8 mouse cellular contexts compared by ENCODE assay signal in genomic region chr1:184846092-184846750, GRCm38 (mm10). TPM values are rescaled to one million over a fixed set of nuclear protein-coding genes. Genes with fewer than 3 reads are reported as not detected.
DNase-seq lines count a peak whose midpoint lies in the region; ATAC-seq and TF ChIP-seq lines count a peak whose summit lies in the region.

TSS of gene Marc2 (minus strand) at chr1:184846451.

- peak within 1 kb of the TSS; percentile 80 for H3K9ac ChIP-seq in forebrain, embryonic 14.5 days (ENCODE audit: low read length)
- H3K9ac ChIP-seq in hindbrain, embryonic 11.5 days (ENCODE audit: low read depth, low read length): peak within 1 kb of the TSS; percentile 66
- peak within 1 kb of the TSS; percentile 73 for H3K9ac ChIP-seq in midbrain, postnatal 0 days (replicated peaks; ENCODE audit: low read length, poor library complexity, severe bottlenecking)

- ATAC-seq in forebrain, embryonic 14.5 days: no peak
- peak; percentile 28; the same call in 1 of the 2 replicates for ATAC-seq in hindbrain, embryonic 11.5 days (ENCODE audit: low FRiP score)
- 0 out of 2 replicates have a peak, but pooled peaks have one; percentile 15 for ATAC-seq in midbrain, postnatal 0 days (ENCODE audit: low FRiP score)

- H3K4me2 ChIP-seq in forebrain, embryonic 14.5 days (ENCODE audit: low read length): peak within 1 kb of the TSS; percentile 86
- peak within 1 kb of the TSS; percentile 83 for H3K4me2 ChIP-seq in hindbrain, embryonic 11.5 days (replicated peaks; ENCODE audit: low read depth, low read length)
- H3K4me2 ChIP-seq in midbrain, postnatal 0 days (ENCODE audit: low read depth, low read length, poor library complexity, severe bottlenecking): peak within 1 kb of the TSS; percentile 92

- H3K4me1 ChIP-seq in forebrain, embryonic 14.5 days (ENCODE audit: control insufficient read depth, insufficient read depth, low read length): peaks cover 10% of the 10 kb centered on the region
- H3K4me1 ChIP-seq in hindbrain, embryonic 11.5 days (replicated peaks; ENCODE audit: control insufficient read depth, insufficient read depth, low read length): no peaks in the 10 kb centered on the region
- H3K4me1 ChIP-seq in midbrain, postnatal 0 days (ENCODE audit: insufficient read depth, low read length): 0 out of 2 replicates have a peak, but pooled peaks cover 12% of the 10 kb centered on the region

- peak in 1 of 2 experiments; percentile 27 for DNase-seq in left cerebral cortex, adult 18-20 months (ENCODE audit: low spot score in 2 of 2)
- no peak for DNase-seq in left cerebral cortex, adult 11 months (ENCODE audit: low spot score)
- DNase-seq in adrenal gland, adult 2 months: no peak
- no peak for DNase-seq in forebrain, embryonic 14.5 days (ENCODE audit: low spot score)
- DNase-seq in hindbrain, embryonic 11.5 days (ENCODE audit: low spot score): no peak
- peak in 1 of 2 experiments; percentile 45 for DNase-seq in left cerebral cortex, postnatal 25 days (ENCODE audit: low spot score in 2 of 2)
- no peak for DNase-seq in midbrain, postnatal 0 days (ENCODE audit: low spot score)
- DNase-seq in embryo, embryonic 10 days (ENCODE audit: low spot score): no peak

- TF ChIP-seq CTCF in midbrain, postnatal 0 days (IDR thresholded peaks at IDR 0.05): no peak

- intact Hi-C loops in left cerebral cortex, postnatal 25 days (cut with DNase I): no loop called here

- H3K4me3 ChIP-seq in forebrain, embryonic 14.5 days (ENCODE audit: low read depth, low read length): peak within 1 kb of the TSS; percentile 78
- peak within 1 kb of the TSS; percentile 70 for H3K4me3 ChIP-seq in hindbrain, embryonic 11.5 days (ENCODE audit: low read depth, low read length)
- H3K4me3 ChIP-seq in midbrain, postnatal 0 days (ENCODE audit: low read depth, low read length): peak within 1 kb of the TSS; percentile 80

- 5% methylated on average over 18 of the region's 18 CpGs for WGBS in forebrain, embryonic 14.5 days
- 4% methylated on average over 18 of the region's 18 CpGs for WGBS in hindbrain, embryonic 11.5 days
- WGBS in midbrain, postnatal 0 days: 3% methylated on average over 18 of the region's 18 CpGs

- peak within 1 kb of the TSS; percentile 27; the same call in 1 of the 2 replicates for H3K27ac ChIP-seq in forebrain, embryonic 14.5 days (ENCODE audit: low read depth, low read length)
- no peak within 1 kb of the TSS for H3K27ac ChIP-seq in hindbrain, embryonic 11.5 days (ENCODE audit: low read depth, low read length)
- H3K27ac ChIP-seq in midbrain, postnatal 0 days (ENCODE audit: low read depth, low read length): peak within 1 kb of the TSS; percentile 76

- H3K27me3 ChIP-seq in forebrain, embryonic 14.5 days (replicated peaks; ENCODE audit: control insufficient read depth, insufficient read depth, low read length): no peaks in the 10 kb centered on the region
- H3K27me3 ChIP-seq in hindbrain, embryonic 11.5 days (ENCODE audit: control insufficient read depth, insufficient read depth, low read length): peaks cover 5% of the 10 kb centered on the region; the same call in 1 of the 2 replicates
- no peaks in the 10 kb centered on the region for H3K27me3 ChIP-seq in midbrain, postnatal 0 days (ENCODE audit: insufficient read depth, low read length)

- no peaks in the 10 kb centered on the region for H3K9me3 ChIP-seq in forebrain, embryonic 14.5 days (replicated peaks; ENCODE audit: control insufficient read depth, low read length)
- no peaks in the 10 kb centered on the region for H3K9me3 ChIP-seq in hindbrain, embryonic 11.5 days (ENCODE audit: control insufficient read depth, low read length)
- no peaks in the 10 kb centered on the region for H3K9me3 ChIP-seq in midbrain, postnatal 0 days (ENCODE audit: low read length)

- H3K36me3 ChIP-seq in forebrain, embryonic 14.5 days (ENCODE audit: control insufficient read depth, insufficient read depth, low read length): no peaks in the 10 kb centered on the region
- H3K36me3 ChIP-seq in hindbrain, embryonic 11.5 days (ENCODE audit: control insufficient read depth, insufficient read depth, low read length): no peaks in the 10 kb centered on the region
- no peaks in the 10 kb centered on the region for H3K36me3 ChIP-seq in midbrain, postnatal 0 days (ENCODE audit: insufficient read depth, low read length)

RNA-seq across cellular contexts. Expression of gene Marc2, which starts in this region (rescaled TPM):
- total RNA-seq in left cerebral cortex, adult 18-20 months (2021): 100 to 1,000 TPM; 150 to 175 TPM
- total RNA-seq in adrenal gland, adult 2 months (2021): 100 to 1,000 TPM; 288 to 409 TPM
- 117 and 164 TPM in 2 replicates for polyA plus RNA-seq in adrenal gland, adult 2 months (2012; rRNA removed)
- polyA plus RNA-seq in forebrain, embryonic 14.5 days (2014; fragmentation: Nextera tagmentation; extraction: Ambion mirVana): 120 and 132 TPM in 2 replicates
- polyA plus RNA-seq in hindbrain, embryonic 11.5 days (2014; fragmentation: Nextera tagmentation; extraction: Ambion mirVana): 109 and 114 TPM in 2 replicates
- 100 to 1,000 TPM; 146 to 165 TPM for total RNA-seq in left cerebral cortex, postnatal 25 days (2021)
- total RNA-seq in midbrain, postnatal 0 days (2014; rRNA removed): 46.3 and 56.1 TPM in 2 replicates
- 121 and 124 TPM in 2 replicates for polyA plus RNA-seq in midbrain, postnatal 0 days (2015; fragmentation: Nextera tagmentation; extraction: Ambion mirVana)
